Mouse (Mus musculus) G1E-ER4 (cell line): Measurements from ENCODE around the gene Olfr316. TPM values are rescaled to one million over a fixed set of nuclear protein-coding genes. Genes with fewer than 3 reads are reported as not detected.

Source experiments
- GATA1 ChIP-seq: IDR thresholded peaks from one replicate; pipeline ENCODE4 v1.8.0; 2012; ENCODE audit warnings: low read length, inconsistent platforms
- polyA plus RNA-seq: library from polyadenylated mRNA; stranded (reverse); fragments of >175 nt; gene quantifications from 2 replicates; pipeline ENCODE4 v1.2.3, GENCODE M21; 2012

Olfr316 gene
- not detected in 2 replicates for polyA plus RNA-seq

GRCm38 (mm10) chr11:58752434-58752833 lies at the start of gene Olfr316:
Gene Olfr316 (plus strand): TSS chr11:58752734.
- TF ChIP-seq GATA1, result no peak

- no peak for TF ChIP-seq GATA1
These were observed 43.4 kb upstream of the Olfr316 start for GRCm38 (mm10) chr11:58709086-58709485.

- TF ChIP-seq GATA1, result no peak
These were observed 32.8 kb upstream of the Olfr316 start for GRCm38 (mm10) chr11:58719701-58720100.

- TF ChIP-seq GATA1, result no peak
These were observed 28.6 kb upstream of the Olfr316 start, which contains the start of gene Olfr318 for GRCm38 (mm10) chr11:58723914-58724313. Gene Olfr318 (minus strand): TSS chr11:58724014.

- no peak for TF ChIP-seq GATA1
These were observed 19.2 kb upstream of the Olfr316 start for GRCm38 (mm10) chr11:58733372-58733771.

GRCm38 (mm10) chr11:58738792-58739262 lies 13.7 kb upstream of the Olfr316 start, which contains the start of gene Olfr317:
Gene Olfr317 (minus strand): TSS chr11:58739212.
- no peak for TF ChIP-seq GATA1

GRCm38 (mm10) chr11:58772888-58773287 lies 20.4 kb downstream of the Olfr316 start, which contains the start of gene Olfr315:
Gene Olfr315 (plus strand): TSS chr11:58773188.
- no peak for TF ChIP-seq GATA1

GRCm38 (mm10) chr11:58782480-58783089 lies 30.1 kb downstream of the Olfr316 start, which contains the start of gene Olfr314:
Gene Olfr314 (plus strand): TSS chr11:58782952.
- TF ChIP-seq GATA1, result no peak

GRCm38 (mm10) chr11:58784182-58784581 lies 31.6 kb downstream of the Olfr316 start:
- TF ChIP-seq GATA1, result no peak

- no peak for TF ChIP-seq GATA1
These were observed 35.1 kb downstream of the Olfr316 start for GRCm38 (mm10) chr11:58787651-58788050.

GRCm38 (mm10) chr11:58788346-58788745 lies 35.8 kb downstream of the Olfr316 start:
- no peak for TF ChIP-seq GATA1

- no peak for TF ChIP-seq GATA1
These were observed 37.0 kb downstream of the Olfr316 start for GRCm38 (mm10) chr11:58789532-58789931.

- TF ChIP-seq GATA1, result no peak
These were observed 37.5 kb downstream of the Olfr316 start for GRCm38 (mm10) chr11:58790053-58790452.

- no peak for TF ChIP-seq GATA1
These were observed 38.1 kb downstream of the Olfr316 start for GRCm38 (mm10) chr11:58790646-58791045.

GRCm38 (mm10) chr11:58795856-58796255 lies 43.3 kb downstream of the Olfr316 start:
- no peak for TF ChIP-seq GATA1

GRCm38 (mm10) chr11:58796850-58797249 lies 44.3 kb downstream of the Olfr316 start:
- no peak for TF ChIP-seq GATA1

GRCm38 (mm10) chr11:58799747-58800146 lies 47.2 kb downstream of the Olfr316 start:
- no peak for TF ChIP-seq GATA1
